Mouse (Mus musculus): ENCODE data around the gene Ccdc141. TPM values are rescaled to one million over a fixed set of nuclear protein-coding genes. Genes with fewer than 3 reads are reported as not detected.

The Ccdc141 gene
- polyA plus RNA-seq, 1 experiment = 0.41 TPM

DNA sequence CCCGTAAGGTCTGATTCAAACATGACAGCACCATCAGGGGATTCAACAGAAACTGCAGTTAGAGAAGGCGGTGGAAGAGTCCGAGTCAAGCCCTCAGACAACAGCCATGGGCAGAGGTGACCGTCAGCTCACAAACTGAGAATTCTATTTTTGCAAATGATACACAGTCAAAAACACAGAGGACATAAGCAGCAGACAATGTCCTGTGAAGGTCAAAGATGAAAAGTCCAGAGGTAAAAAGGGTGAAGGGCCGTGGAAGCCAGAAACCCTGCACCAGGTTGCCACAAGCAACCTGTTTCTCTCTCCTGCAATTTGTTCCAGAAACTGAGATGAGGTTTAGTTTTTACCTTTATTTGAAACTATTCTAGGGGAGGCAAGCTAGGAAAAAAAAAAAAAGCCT, 57.4 kb downstream of the Ccdc141 start:
- Histone ChIP-seq H3K4me3 (ENCODE audit: low read depth, low read length) (no peak overlapping the region), H3K36me3 (ENCODE audit: control insufficient read depth, insufficient read depth, low read length) (no peaks in the 10 kb centered on the region), H3K27me3 (ENCODE audit: control insufficient read depth, insufficient read depth, low read length) (no peaks in the 10 kb centered on the region), H3K27ac (ENCODE audit: insufficient read depth, low read depth, low read length) (no peak overlapping the region), H3K4me1 (ENCODE audit: control insufficient read depth, insufficient read depth, insufficient read length, low read length) (no peaks in the 10 kb centered on the region)
- WGBS = 91% methylated on average over 5 of the region's 5 CpGs
- no peak for TF ChIP-seq CTCF (IDR thresholded peaks at IDR 0.05; ENCODE audit: extremely low read depth, insufficient read length, insufficient replicate concordance, low read depth, low read length)
- TF ChIP-seq POLR2A (IDR thresholded peaks at IDR 0.05; ENCODE audit: low read depth, low read length) = no peak

DNA sequence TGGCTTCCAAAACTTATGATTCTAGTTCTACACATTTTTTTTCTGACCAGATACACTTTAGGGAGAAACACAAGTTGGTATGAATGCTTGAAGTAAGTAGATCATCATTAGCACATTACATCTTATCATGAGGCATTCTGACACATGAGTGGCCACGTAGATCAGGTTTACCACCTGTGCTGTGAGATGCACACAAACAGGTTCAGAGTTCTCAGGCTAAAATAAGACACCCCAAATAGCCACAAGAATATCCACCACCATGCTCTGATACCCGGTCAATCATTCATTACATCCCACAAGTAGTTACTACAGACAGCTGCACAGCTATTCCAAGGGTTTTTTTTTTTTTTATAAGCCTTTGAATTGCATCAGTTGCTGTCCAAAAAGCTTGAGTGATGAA, 59.3 kb downstream of the Ccdc141 start:
- Histone ChIP-seq H3K27me3 (ENCODE audit: control insufficient read depth, insufficient read depth, low read length) (no peaks in the 10 kb centered on the region), H3K27ac (ENCODE audit: insufficient read depth, low read depth, low read length) (no peak overlapping the region), H3K36me3 (ENCODE audit: control insufficient read depth, insufficient read depth, low read length) (no peaks in the 10 kb centered on the region), H3K4me1 (ENCODE audit: control insufficient read depth, insufficient read depth, insufficient read length, low read length) (no peaks in the 10 kb centered on the region), H3K4me3 (ENCODE audit: low read depth, low read length) (no peak overlapping the region)
- 88% methylated on average over 2 of the region's 2 CpGs for WGBS
- no peak for TF ChIP-seq CTCF (IDR thresholded peaks at IDR 0.05; ENCODE audit: extremely low read depth, insufficient read length, insufficient replicate concordance, low read depth, low read length)
- TF ChIP-seq POLR2A (IDR thresholded peaks at IDR 0.05; ENCODE audit: low read depth, low read length) = no peak

DNA sequence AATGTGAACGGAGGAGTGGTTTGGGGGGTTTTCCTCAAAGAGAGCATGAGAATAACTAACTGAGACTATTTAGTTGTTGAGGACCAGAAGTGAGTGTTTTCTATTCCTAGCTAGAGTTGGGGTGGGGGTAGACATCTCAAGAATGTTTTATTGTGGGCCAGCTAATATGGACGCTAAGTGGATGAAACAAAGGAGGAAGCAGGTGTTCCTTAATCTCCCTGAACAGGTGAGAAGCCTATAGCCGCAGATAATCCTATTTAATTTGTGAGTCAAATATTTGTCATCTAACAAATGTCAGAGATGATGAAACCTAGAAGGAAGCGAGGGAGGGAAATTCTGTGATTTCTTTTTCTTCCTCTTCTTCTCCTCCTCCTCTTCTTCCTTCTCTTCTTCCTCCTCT, 60.1 kb downstream of the Ccdc141 start:
- no peaks in the 10 kb centered on the region for H3K4me1 ChIP-seq (ENCODE audit: control insufficient read depth, insufficient read depth, insufficient read length, low read length)
- no peaks in the 10 kb centered on the region for H3K27me3 ChIP-seq (ENCODE audit: control insufficient read depth, insufficient read depth, low read length)
- no peak for TF ChIP-seq CTCF (IDR thresholded peaks at IDR 0.05; ENCODE audit: extremely low read depth, insufficient read length, insufficient replicate concordance, low read depth, low read length)
- TF ChIP-seq POLR2A (IDR thresholded peaks at IDR 0.05; ENCODE audit: low read depth, low read length) = no peak
- H3K27ac ChIP-seq (ENCODE audit: insufficient read depth, low read depth, low read length) = no peak overlapping the region
- no peaks in the 10 kb centered on the region for H3K36me3 ChIP-seq (ENCODE audit: control insufficient read depth, insufficient read depth, low read length)
- no peak overlapping the region for H3K4me3 ChIP-seq (ENCODE audit: low read depth, low read length)
- WGBS = 46% methylated on average over 4 of the region's 4 CpGs

DNA sequence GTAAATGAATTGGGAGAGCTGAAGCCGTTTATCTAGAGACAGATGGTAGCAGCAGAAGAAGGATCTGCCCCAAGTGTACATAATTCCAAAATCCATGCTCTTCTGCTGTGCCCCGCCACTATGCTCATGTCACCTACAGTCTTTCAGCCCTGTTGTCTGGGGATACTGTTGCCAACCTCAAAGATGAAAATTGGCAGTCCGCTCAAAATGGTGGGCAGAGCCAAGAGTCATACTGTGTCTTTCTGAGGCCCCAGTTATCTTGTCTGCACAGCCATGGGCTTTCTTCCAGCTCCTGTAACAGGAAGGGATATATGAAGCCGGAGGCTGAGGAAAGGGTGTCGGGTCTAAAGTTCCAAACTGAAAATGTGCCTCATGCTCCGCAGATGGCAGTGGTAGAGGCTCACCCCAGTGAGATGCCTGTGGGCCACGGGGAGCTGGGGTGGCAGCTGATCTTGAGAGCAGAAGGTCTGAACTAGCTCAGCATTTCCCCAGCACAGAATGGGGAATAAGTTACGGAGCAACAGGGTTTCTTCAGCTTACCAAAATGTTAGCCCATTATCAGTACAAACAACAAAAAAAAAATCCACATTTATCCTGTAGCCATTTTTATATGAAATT, 60.8 kb downstream of the Ccdc141 start:
- no peak overlapping the region for H3K4me3 ChIP-seq (ENCODE audit: low read depth, low read length)
- TF ChIP-seq CTCF (IDR thresholded peaks at IDR 0.05; ENCODE audit: extremely low read depth, insufficient read length, insufficient replicate concordance, low read depth, low read length) (no peak), POLR2A (IDR thresholded peaks at IDR 0.05; ENCODE audit: low read depth, low read length) (no peak)
- no peaks in the 10 kb centered on the region for H3K27me3 ChIP-seq (ENCODE audit: control insufficient read depth, insufficient read depth, low read length)
- no peaks in the 10 kb centered on the region for H3K4me1 ChIP-seq (ENCODE audit: control insufficient read depth, insufficient read depth, insufficient read length, low read length)
- no peaks in the 10 kb centered on the region for H3K36me3 ChIP-seq (ENCODE audit: control insufficient read depth, insufficient read depth, low read length)
- WGBS = 82% methylated on average over 8 of the region's 8 CpGs
- H3K27ac ChIP-seq (ENCODE audit: insufficient read depth, low read depth, low read length) = no peak overlapping the region

DNA sequence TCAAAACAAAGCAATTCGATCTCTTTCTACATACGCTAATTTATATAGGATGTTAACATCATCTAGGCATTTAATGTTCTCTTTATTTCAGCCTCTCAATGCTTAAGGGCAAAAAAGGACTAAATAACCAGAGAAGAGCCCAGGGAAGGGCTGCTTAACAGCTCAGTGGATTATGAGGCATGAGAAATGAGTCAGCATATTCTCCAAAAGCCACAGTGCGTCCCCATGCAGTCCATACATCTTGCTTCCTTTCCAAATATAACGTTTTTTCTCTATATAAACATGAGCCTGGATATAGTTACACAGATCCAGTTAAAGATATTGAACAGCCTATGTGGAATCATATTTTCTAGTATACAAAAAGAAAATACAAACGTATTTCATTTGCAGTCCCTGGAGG, 61.9 kb downstream of the Ccdc141 start:
- no peak overlapping the region for H3K27ac ChIP-seq (ENCODE audit: insufficient read depth, low read depth, low read length)
- H3K36me3 ChIP-seq (ENCODE audit: control insufficient read depth, insufficient read depth, low read length) = no peaks in the 10 kb centered on the region
- H3K4me1 ChIP-seq (ENCODE audit: control insufficient read depth, insufficient read depth, insufficient read length, low read length) = no peaks in the 10 kb centered on the region
- H3K4me3 ChIP-seq (ENCODE audit: low read depth, low read length) = no peak overlapping the region
- H3K27me3 ChIP-seq (ENCODE audit: control insufficient read depth, insufficient read depth, low read length) = no peaks in the 10 kb centered on the region
- TF ChIP-seq POLR2A (IDR thresholded peaks at IDR 0.05; ENCODE audit: low read depth, low read length) = no peak
- 79% methylated on average over 5 of the region's 5 CpGs for WGBS

DNA sequence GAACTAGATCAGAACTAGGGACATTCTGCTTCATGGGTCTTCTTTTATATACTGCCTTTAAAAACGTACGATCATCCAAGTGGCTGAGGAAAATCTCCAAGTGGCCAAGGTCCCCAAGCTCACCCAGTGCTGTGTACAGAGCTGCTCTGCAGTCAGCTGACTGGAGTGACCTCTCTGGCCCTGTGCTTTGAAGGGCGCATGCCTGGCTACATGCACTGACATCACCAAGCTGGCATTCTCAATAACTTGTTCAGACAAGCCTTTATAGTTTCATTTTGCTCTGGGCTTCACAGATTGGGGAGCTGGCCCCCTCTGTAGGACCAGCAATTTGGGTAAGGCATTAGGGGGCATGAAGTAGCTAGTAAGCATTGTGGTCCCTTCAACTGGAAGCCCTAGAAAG, 64.3 kb downstream of the Ccdc141 start:
- Histone ChIP-seq H3K36me3 (ENCODE audit: control insufficient read depth, insufficient read depth, low read length) (no peaks in the 10 kb centered on the region), H3K4me1 (ENCODE audit: control insufficient read depth, insufficient read depth, insufficient read length, low read length) (no peaks in the 10 kb centered on the region), H3K27me3 (ENCODE audit: control insufficient read depth, insufficient read depth, low read length) (no peaks in the 10 kb centered on the region), H3K4me3 (ENCODE audit: low read depth, low read length) (no peak overlapping the region), H3K27ac (ENCODE audit: insufficient read depth, low read depth, low read length) (no peak overlapping the region)
- 87% methylated on average over 3 of the region's 3 CpGs for WGBS
- TF ChIP-seq CTCF (IDR thresholded peaks at IDR 0.05; ENCODE audit: extremely low read depth, insufficient read length, insufficient replicate concordance, low read depth, low read length) = no peak
- no peak for TF ChIP-seq POLR2A (IDR thresholded peaks at IDR 0.05; ENCODE audit: low read depth, low read length)

DNA sequence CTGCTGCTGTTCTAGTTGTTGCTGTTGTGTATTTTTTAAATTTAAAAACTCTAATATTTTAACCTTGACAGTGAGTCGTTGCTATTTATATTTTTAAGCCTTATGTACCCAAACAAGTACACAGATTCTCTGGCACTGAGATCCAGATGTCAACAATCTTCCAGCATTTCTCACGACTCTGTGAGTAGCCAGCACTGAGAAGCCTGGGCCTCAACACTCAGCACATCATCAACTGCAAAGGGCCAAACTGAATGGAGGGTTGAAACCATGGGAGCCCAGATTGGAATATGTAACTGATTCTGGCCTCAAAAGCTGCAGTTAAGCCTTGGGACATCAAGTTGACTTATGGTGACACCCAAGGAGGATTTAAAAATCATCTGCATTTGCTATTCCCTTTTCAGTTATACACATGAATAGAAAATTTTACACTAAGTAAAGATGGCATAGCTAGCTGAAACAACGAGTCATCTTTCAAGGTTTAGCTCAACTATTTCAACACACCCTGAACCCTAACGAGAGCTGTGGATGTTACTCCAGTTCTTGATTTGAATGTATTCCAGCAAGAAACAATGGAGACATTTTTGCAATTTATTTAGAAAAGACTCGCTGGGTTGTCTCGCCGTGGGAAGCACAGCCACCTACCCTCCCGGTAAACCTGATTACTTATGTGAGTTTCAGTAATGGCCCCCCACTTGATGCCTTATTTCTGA, 65.3 kb downstream of the Ccdc141 start:
- no peak overlapping the region for H3K27ac ChIP-seq (ENCODE audit: insufficient read depth, low read depth, low read length)
- no peak for TF ChIP-seq POLR2A (IDR thresholded peaks at IDR 0.05; ENCODE audit: low read depth, low read length)
- no peak for TF ChIP-seq CTCF (IDR thresholded peaks at IDR 0.05; ENCODE audit: extremely low read depth, insufficient read length, insufficient replicate concordance, low read depth, low read length)
- H3K4me3 ChIP-seq (ENCODE audit: low read depth, low read length) = no peak overlapping the region
- no peaks in the 10 kb centered on the region for H3K27me3 ChIP-seq (ENCODE audit: control insufficient read depth, insufficient read depth, low read length)
- no peaks in the 10 kb centered on the region for H3K4me1 ChIP-seq (ENCODE audit: control insufficient read depth, insufficient read depth, insufficient read length, low read length)
- H3K36me3 ChIP-seq (ENCODE audit: control insufficient read depth, insufficient read depth, low read length) = no peaks in the 10 kb centered on the region
- WGBS = 85% methylated on average over 8 of the region's 8 CpGs
